Mouse (Mus musculus) hindbrain, embryonic 16.5 days (tissue): ENCODE data around the gene Klk1. TPM values are rescaled to one million over a fixed set of nuclear protein-coding genes. Genes with fewer than 3 reads are reported as not detected.
"Not testable (repeated sequence)": the region's sequence is repeated elsewhere in the genome, so short reads cannot be mapped to it uniquely, and the experiment has no call there.

ENCODE experiments used
- ATAC-seq: fragments of 200-750 bp; cut with Nextera tagmentation; 2 replicates; pipeline ENCODE4 v1.8.0; 2017; ENCODE audit warnings: moderate TSS enrichment, moderate library complexity
- H3K27ac ChIP-seq: fragments of 300-500 bp; sonication (generic); 2 replicates; pipeline ENCODE4 v1.5.1; 2014; ENCODE audit warnings: low read depth, mild to moderate bottlenecking, control low read depth, low read length, moderate library complexity
- H3K27me3 ChIP-seq: fragments of 300-500 bp; sonication (generic); replicated peaks from 2 replicates; pipeline ENCODE4 v1.6.1; 2014; ENCODE audit warnings: low read length; ENCODE audit not compliant: control insufficient read depth, insufficient read depth
- H3K36me3 ChIP-seq: fragments of 300-500 bp; sonication (generic); 2 replicates; pipeline ENCODE4 v1.6.1; 2014; ENCODE audit warnings: mild to moderate bottlenecking, low read length, moderate library complexity, mixed read lengths; ENCODE audit not compliant: control insufficient read depth, insufficient read depth
- H3K4me1 ChIP-seq: fragments of 300-500 bp; sonication (generic); 2 replicates; pipeline ENCODE4 v1.6.1; 2014; ENCODE audit warnings: low read depth, low read length; ENCODE audit not compliant: control insufficient read depth, insufficient read depth
- H3K4me2 ChIP-seq: fragments of 300-500 bp; sonication (generic); 2 replicates; pipeline ENCODE4 v1.6.1; 2014; ENCODE audit warnings: mild to moderate bottlenecking, low read length, control low read depth, moderate library complexity
- H3K4me3 ChIP-seq: fragments of 300-500 bp; sonication (generic); 2 replicates; pipeline ENCODE4 v1.5.1; 2014; ENCODE audit warnings: mild to moderate bottlenecking, low read length, control low read depth, moderate library complexity
- H3K9ac ChIP-seq: fragments of 300-500 bp; sonication (generic); 2 replicates; pipeline ENCODE4 v1.6.1; 2014; ENCODE audit warnings: low read depth, mild to moderate bottlenecking, control low read depth, low read length, moderate library complexity
- H3K9me3 ChIP-seq: fragments of 300-500 bp; sonication (generic); 2 replicates; pipeline ENCODE4 v1.6.1; 2014; ENCODE audit warnings: mild to moderate bottlenecking, low read length, moderate library complexity; ENCODE audit not compliant: control insufficient read depth
- WGBS: fragments of 180-500 bp; shearing (Covaris S2); extraction: QIAGEN DNeasy Blood & Tissue Kit; methylation state at CpG from one replicate; pipeline ENCODE4 v1.1.7; 2014; 5-methylcytosine and 5-hydroxymethylcytosine counted together
- polyA plus RNA-seq: library from polyadenylated mRNA; unstranded; fragments of >200 nt; fragmentation: Nextera tagmentation; extraction: Ambion mirVana; gene quantifications from 2 replicates; pipeline ENCODE4 v1.2.1, GENCODE M21; 2015

Klk1 gene
- polyA plus RNA-seq, result not detected in 2 replicates

- Histone ChIP-seq H3K9ac (no peak within 1 kb of the TSS), H3K36me3 (no peaks in the 10 kb centered on the region), H3K27ac (no peak within 1 kb of the TSS), H3K4me1 (no peaks in the 10 kb centered on the region), H3K4me2 (no peak within 1 kb of the TSS), H3K9me3 (no peaks in the 10 kb centered on the region), H3K27me3 (no peaks in the 10 kb centered on the region), H3K4me3 (no peak within 1 kb of the TSS)
- 75% methylated on average over 1 of the region's 1 CpGs for WGBS
- ATAC-seq, result no peak
Measured at GRCm38 (mm10) chr7:44225076-44225475, at the start of gene Klk1. Gene Klk1 (plus strand): TSS chr7:44225360.

- ATAC-seq, result no peak
- Histone ChIP-seq H3K27ac (no peak overlapping the region), H3K4me2 (no peak overlapping the region), H3K36me3 (no peaks in the 10 kb centered on the region), H3K9me3 (no peaks in the 10 kb centered on the region), H3K4me3 (no peak overlapping the region), H3K9ac (no peak overlapping the region), H3K4me1 (no peaks in the 10 kb centered on the region), H3K27me3 (no peaks in the 10 kb centered on the region)
- 48% methylated on average over 9 of the region's 9 CpGs for whole genome bisulfite sequencing
Measured at GRCm38 (mm10) chr7:44179299-44180045, 45.7 kb upstream of the Klk1 start.

- H3K4me2 ChIP-seq, H3K36me3 ChIP-seq, H3K27ac ChIP-seq, H3K4me3 ChIP-seq, H3K9ac ChIP-seq, H3K4me1 ChIP-seq, H3K9me3 ChIP-seq, ATAC-seq, H3K27me3 ChIP-seq: not testable (repeated sequence)
- WGBS, result 75% methylated on average over 8 of the region's 8 CpGs
Measured at GRCm38 (mm10) chr7:44186516-44186915, 38.6 kb upstream of the Klk1 start.

GRCm38 (mm10) chr7:44187936-44188335 lies 37.2 kb upstream of the Klk1 start, which contains the start of gene Klk1b24:
Gene Klk1b24 (plus strand): TSS chr7:44188236.
- H3K4me3 ChIP-seq, H3K9me3 ChIP-seq, H3K27ac ChIP-seq, H3K27me3 ChIP-seq, H3K4me1 ChIP-seq, H3K9ac ChIP-seq, H3K36me3 ChIP-seq, H3K4me2 ChIP-seq, ATAC-seq: not testable (repeated sequence)

DNA sequence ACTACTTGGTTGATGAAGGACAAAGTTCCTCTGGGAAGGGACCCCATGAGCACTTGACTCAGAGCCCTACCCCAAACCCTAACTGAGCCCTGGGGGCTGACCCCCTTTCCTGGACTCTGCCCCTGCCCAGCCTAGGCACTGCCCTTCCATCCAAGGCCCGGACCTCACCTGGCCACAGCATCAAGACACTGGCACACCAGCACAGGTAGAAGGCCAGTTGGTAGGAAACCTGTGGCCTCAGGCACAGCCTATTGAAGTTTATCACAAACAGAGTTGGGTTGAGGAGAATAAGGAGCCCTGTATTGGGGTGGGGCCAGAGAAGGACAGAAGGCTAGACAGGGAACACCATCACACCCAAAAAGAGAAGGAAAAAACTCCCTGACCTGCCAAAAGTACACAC lies 31.7 kb upstream of the Klk1 start:
- 89% methylated on average over 1 of the region's 1 CpGs for WGBS
- H3K27ac ChIP-seq, result not testable (repeated sequence)

GRCm38 (mm10) chr7:44197891-44198290 lies 27.3 kb upstream of the Klk1 start, which contains the start of gene Klk1b3:
Gene Klk1b3 (plus strand): TSS chr7:44198191.
- H3K4me2 ChIP-seq, result no peak within 1 kb of the TSS
- no peak within 1 kb of the TSS for H3K9ac ChIP-seq
- WGBS, result 64% methylated on average over 3 of the region's 3 CpGs
- H3K27me3 ChIP-seq, result no peaks in the 10 kb centered on the region; the same call in 1 of the 2 replicates
- no peak for ATAC-seq
- H3K4me1 ChIP-seq, result no peaks in the 10 kb centered on the region
- H3K9me3 ChIP-seq, result no peaks in the 10 kb centered on the region
- H3K36me3 ChIP-seq, result no peaks in the 10 kb centered on the region
- H3K27ac ChIP-seq, result no peak within 1 kb of the TSS
- H3K4me3 ChIP-seq, result no peak within 1 kb of the TSS

More for the DNA sequence above, 31.7 kb upstream of the Klk1 start:
- not testable (repeated sequence) for H3K4me3 ChIP-seq, H3K9ac ChIP-seq, ATAC-seq, H3K4me2 ChIP-seq, H3K4me1 ChIP-seq, H3K9me3 ChIP-seq, H3K27me3 ChIP-seq, H3K36me3 ChIP-seq

DNA sequence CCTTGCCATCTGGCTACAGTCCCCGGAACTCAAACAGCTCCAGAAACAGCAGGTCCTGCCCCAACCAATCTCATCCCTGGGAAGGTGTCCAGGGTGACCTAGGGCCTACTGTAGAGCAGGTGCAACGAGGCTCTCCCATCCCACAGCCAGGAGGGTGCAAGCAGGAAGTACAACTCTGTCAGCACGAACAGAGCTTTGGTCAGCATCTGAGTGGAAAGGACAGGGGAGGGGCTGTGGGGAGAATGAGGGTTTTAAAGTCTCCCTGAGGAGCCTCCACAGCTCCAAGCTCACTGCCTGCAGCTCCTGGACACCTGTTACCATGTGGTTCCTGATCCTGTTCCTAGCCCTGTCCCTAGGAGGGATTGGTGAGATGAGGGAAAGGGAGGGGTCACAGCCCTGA lies 18.0 kb upstream of the Klk1 start, which contains the start of gene Klk1b4:
Gene Klk1b4 (plus strand): TSS at position 301 of the 400 bp plus-strand sequence.
- ATAC-seq, H3K27me3 ChIP-seq, H3K27ac ChIP-seq, H3K4me2 ChIP-seq, H3K9me3 ChIP-seq, H3K36me3 ChIP-seq, H3K4me1 ChIP-seq, H3K9ac ChIP-seq, H3K4me3 ChIP-seq: not testable (repeated sequence)
- WGBS, result 52% methylated on average over 3 of the region's 3 CpGs

GRCm38 (mm10) chr7:44208307-44208706 lies 16.9 kb upstream of the Klk1 start:
- Histone ChIP-seq H3K9me3 (no peaks in the 10 kb centered on the region), H3K4me2 (no peak overlapping the region), H3K9ac (no peak overlapping the region), H3K4me3 (no peak overlapping the region), H3K4me1 (no peaks in the 10 kb centered on the region), H3K27me3 (no peaks in the 10 kb centered on the region; the same call in 1 of the 2 replicates), H3K27ac (no peak overlapping the region), H3K36me3 (no peaks in the 10 kb centered on the region)
- WGBS, result 81% methylated on average over 3 of the region's 3 CpGs
- ATAC-seq, result no peak

- Histone ChIP-seq H3K4me2 (no peak within 1 kb of the TSS), H3K27me3 (no peaks in the 10 kb centered on the region; the same call in 1 of the 2 replicates), H3K27ac (no peak within 1 kb of the TSS), H3K9me3 (no peaks in the 10 kb centered on the region), H3K9ac (no peak within 1 kb of the TSS), H3K36me3 (no peaks in the 10 kb centered on the region), H3K4me3 (no peak within 1 kb of the TSS), H3K4me1 (no peaks in the 10 kb centered on the region)
- ATAC-seq, result no peak
- 93% methylated on average over 1 of the region's 1 CpGs for WGBS
Measured at GRCm38 (mm10) chr7:44215645-44216044, 9.5 kb upstream of the Klk1 start, which contains the start of gene Klk1b5. Gene Klk1b5 (plus strand): TSS chr7:44215945.
